Mouse (Mus musculus) gastrocnemius, postnatal 10 days (tissue): Measurements from ENCODE around the gene Cd300a. TPM values are rescaled to one million over a fixed set of nuclear protein-coding genes. Genes with fewer than 3 reads are reported as not detected.

Experiments
- DNase-seq: peaks from one replicate; pipeline ENCODE4 v3.0.0; 2021; ENCODE audit warnings: mixed read lengths
- long read RNA-seq, 2 experiments: library from polyadenylated mRNA; stranded (forward); transcript quantifications; one replicate each; pipeline ENCODE4 v2.0.0; 2021
- total RNA-seq, 2 experiments: library from RNA; stranded (reverse); gene quantifications; 2 replicates each; pipeline ENCODE4 v1.2.3; 2021

The Cd300a gene
- 1 to 10 TPM; 1.1 to 1.2 TPM for total RNA-seq
- long read RNA-seq, experiment 1, partial matches to known transcripts: 0 of 2 reads
- long read RNA-seq, experiment 1, other reads (novel, unspliced or antisense): 2 of 2 reads
- long read RNA-seq, experiment 2: 0 reads

DNA sequence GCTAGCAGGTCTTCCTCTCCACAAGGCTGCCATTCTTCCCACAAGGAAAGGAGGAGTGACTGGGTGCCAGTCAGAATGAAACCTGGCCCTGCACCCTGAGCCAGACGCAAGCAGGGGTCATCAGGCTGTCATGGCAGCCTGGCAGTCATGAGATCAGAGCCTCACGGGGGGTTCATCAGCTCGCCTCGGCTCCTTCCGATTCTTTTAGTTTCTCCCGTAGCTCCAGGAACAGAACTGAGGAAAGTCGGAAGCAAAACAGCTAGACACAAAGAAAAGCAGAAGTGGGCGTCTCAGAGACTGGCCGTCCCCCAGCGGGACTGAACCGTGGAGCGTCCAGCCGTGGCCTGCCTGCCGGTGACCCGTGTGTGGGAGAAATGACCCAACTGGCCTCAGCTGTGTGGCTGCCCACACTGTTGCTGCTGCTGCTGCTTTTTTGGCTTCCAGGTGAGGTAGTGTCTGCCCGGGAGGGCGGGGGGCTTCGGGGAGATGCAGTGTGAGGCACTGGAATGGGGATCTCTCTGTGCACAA is at the start of gene Cd300a:
Gene Cd300a, plus strand, starts transcription at position 51 of the 528 bp plus-strand sequence.
- DNase-seq: no peak

DNA sequence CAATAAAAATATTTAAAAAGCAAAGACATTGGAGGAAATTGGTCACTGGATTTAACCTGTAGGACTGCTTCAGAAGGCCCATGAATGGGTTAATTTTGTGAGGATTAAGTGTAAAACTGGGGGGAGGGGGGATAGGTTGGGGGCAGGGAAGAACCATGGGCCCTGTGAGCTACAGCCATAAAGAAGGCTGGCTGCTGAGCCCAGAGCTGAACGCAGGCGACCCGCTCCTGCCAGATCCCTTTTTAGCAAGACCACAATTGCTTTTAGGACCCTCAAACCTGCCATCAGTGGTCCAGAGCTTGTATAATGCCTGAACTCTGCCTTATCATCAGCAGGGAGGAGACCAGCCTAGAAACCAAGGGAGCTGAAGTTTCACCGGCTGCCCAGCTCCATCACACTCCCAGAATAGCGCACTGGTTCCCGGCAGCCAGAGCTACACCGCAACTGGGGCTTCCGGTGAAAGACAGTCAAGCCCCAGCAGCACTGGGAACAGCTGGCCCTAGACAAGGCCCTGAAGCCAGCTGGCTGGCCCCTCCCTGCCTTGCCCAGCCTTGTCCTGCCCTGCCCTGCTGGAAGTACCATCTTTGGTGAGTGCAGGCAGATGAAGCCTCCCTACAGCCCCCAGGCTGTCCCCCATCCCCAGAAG is 45.9 kb upstream of the Cd300a start:
- peak; percentile 69 for DNase-seq

DNA sequence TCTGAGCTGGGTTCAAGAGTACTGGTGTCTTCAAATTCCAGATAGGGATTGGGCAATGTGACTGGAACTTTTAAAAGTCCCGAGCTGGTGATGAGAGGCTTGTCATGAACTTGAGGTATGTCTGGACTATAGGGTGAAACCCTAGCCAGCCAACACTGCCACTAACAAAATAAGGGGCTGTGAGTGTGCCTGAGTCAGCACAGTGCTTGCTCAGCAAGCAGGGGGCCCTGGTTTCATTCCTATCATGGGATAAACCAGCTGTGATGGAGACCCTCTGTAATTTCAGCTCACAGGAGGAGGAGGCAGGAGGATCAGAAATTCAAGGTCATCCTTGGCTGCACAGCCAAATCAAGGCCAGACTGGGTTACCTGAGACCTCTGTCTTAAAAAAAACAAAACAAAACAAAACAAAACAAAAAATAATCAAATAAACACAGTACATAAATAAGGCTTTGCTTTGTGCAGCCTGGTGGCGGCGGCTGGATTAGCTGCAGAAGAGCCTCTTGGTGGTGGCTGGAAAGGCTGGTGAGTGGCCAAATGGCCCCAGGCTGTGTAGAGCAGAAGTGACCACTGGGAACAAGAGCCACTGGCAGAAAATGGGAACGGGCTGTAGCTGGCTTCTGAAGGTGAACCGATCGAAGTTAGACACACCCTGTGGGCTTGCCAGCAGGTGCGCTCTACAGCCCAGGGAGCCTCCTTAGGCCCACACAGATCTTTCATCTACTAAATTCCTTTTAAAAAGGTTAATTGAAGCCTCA is 45.2 kb upstream of the Cd300a start:
- DNase-seq: no peak

DNA sequence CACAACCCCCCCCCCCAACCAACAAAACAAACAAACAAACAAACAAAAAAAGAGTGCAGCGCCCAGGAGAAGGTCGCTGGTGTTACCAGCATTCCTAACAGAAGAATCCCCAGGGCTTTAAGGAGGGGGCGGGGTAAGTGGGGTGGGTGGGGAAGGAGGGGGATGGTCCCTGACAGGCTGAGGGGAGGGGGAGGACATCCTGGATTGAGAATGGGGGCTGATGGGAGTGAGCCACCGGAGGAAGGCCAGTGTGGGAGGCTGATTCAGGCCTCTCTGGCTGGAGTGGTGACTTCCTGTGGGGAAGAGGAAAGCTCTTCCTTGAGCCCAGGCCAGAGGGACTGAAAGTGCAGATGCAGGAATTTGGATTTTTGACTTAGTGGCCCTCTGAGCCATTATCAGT is 43.5 kb upstream of the Cd300a start:
- no peak for DNase-seq

DNA sequence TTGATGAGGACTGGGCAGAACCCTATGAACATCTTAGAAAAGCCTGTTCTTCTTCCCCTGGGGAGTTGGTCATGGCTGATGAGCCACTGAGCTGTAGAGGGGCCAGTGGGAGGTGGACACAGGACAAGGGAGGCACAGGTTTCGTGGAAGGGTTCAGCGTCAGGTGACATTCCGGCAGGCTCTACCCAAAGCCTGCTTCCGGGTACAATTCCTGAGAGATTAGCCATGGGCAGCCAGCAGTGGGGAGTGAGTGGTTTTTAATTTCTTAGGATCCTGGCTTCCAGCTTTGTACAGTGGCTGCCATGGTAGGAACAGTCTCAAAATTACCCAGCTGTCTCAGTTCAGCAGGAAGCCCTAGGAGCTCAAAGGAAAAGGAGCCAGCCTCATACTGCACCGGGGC is 42.8 kb upstream of the Cd300a start:
- DNase-seq: no peak

DNA sequence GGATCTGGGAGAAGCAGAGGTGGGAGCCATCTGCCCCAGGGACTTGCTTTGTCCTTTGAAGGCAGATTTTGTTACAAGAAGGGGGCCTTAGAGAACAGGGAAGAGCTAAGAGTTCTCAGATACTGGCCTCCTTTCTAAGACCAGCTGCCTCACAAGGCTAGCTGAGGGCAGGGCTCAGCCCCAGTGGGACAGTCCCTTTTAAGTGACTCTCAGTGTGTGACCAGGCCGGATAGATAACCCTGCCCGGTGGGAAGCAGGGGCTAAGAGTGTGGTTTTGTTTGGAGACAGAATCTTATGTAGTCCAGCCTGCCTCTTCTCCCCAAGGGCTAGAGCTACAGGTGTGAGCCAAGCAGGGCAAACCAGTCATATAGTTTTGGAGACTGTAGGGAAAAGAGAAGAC is 40.3 kb upstream of the Cd300a start:
- DNase-seq: no peak

DNA sequence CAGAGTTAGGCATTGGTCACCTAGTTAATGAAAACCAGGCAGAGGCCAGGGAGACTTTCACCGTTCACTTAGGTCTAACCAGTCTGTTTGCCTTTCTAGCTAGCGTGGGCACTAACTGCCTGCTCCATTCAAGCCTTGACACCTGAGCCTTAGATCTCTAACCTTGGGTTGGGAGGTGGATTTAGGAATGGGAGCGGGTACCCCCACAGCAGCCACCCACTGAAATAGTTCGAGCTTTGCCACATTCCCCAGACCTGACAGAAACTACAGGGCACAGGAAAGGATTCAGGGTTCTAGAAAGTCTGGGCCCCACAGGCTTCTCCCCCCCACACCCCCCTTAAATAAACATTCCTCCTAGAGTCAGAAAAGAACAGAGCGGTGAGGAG is 39.8 kb upstream of the Cd300a start:
- DNase-seq: no peak

DNA sequence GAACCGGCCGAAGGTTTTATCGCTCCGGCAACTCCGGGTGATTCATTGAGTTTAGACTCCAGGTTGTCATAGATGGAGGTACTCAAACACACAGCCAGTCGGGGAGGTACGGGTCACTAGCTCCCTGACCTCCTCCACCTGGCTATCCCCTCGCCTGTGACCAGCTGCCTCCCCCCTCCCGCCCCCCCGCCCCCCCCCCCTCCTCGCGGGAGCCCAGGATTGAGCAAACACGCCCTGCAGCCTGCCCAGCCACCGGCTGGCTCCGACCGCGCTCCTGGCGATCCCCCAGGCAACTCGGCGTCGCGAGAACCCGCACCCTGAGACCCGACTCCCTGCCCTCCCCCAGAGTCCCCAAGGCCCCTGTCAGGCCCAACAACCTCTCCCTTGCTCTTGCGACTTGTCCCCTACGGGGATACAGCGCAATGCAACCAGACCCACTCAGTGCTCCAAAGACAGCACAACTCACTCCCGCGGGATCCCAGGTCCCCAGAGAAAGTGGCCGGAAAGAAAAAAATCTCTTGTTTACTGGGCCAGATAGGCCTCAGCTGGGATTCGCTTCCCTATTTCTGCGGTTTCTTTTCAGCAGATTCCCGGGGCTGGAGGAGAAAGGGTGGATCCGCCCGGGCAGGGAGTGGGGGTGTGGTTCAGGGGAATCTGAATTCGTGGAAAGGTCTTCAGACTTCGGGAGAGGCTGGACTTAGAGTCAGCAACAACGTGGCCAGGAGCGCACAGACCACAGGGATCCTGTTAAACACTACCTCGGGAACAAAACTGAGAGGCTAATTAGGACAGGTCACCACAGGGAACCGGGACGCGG is 39.2 kb upstream of the Cd300a start, which contains the start of gene Gprc5c:
Gene Gprc5c, plus strand, starts transcription at position 701 of the 817 bp plus-strand sequence.
- DNase-seq: peak; percentile 80

DNA sequence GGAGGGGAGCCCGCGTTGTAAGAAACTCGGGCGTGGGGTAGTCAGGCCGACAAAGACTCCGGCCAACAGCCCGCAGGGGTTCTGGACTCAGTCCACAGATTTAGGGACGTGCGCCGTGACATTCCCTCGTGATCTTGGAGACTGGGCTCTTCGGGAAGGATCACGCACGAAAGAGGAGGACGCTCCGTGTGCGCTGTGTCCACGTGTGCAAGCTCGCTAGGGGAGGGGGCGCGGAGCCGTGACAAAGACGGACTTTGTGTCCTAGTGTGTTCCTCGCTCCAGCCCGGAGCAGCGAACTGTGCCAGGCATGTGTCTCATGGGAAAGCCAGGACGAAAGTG is 38.6 kb upstream of the Cd300a start:
- no peak for DNase-seq

DNA sequence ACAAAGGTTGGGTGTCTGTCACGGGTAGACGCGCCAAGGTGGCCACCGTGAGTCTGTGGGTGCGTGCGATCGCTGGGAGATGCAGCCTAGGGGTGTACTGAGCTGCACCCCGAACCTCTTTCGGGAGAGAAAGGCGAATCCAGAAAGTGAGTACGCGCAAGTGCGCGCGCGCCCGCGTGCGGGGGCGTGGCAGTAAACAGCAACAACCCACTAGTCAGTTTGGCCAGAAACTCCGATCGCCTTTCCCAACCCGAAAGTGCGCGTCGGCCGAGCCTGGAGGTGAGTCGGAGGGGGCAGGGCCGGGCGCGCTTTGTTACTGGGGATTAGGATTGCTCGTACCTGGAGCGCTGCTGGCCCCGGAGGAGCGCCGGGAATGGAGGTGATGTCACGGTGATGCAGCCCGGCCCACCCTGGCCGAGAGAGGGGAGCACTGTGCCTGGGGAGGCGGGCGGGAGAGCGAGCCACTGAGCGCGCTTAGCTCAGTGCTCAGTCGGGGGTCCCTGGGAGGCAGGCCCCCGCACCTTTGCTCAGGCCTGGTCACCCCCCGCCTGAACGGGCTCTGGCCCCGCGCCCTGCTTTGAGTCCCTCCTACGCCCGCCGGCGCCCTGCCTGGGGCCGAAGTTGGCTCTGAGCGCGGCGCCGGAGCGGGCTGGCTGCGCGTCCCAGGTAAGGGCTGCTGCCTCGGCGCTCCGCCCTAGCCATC is 38.1 kb upstream of the Cd300a start:
- peak; percentile 79 for DNase-seq

DNA sequence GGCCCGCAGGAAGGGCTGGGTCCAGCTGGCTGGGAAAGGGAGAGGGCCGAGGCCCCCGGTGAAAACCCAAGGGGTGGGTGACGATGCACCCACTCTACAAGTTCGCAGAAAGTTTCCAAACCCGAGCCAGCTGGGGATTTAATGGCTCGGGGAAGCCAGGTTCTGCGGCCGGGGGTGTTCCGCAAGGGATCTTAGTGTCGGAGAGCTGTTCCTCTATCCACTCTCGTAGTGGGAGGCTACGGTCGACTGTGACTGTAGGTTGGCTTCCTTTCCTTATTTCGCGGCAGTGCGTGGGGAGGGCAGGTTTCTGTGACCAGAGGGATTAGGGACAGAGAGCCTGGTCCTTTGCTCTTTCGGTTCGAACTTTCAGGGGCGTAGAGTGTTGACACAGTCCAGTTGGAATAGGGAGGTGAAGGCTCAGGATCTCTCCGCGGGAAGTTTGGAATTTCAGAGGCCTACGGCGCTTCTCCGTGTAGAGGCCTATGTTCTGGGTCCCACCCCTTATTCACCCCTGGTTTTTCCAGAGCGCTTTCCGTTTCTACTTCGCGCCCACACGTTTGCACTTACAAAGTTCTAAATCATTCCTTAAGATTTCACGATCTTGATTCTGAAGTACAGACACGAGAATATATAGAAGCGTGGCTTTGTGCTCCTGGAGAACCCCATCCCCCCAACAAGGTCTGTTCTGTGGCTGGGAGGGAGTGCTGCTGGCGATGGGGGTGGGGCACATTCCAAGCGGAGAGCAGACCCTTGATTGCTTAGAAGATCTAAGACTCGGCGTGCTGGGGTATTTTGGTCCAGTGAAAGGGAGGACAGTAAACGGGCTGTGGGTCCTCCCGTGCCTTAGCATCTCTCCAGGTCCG is 37.3 kb upstream of the Cd300a start:
- DNase-seq: no peak

DNA sequence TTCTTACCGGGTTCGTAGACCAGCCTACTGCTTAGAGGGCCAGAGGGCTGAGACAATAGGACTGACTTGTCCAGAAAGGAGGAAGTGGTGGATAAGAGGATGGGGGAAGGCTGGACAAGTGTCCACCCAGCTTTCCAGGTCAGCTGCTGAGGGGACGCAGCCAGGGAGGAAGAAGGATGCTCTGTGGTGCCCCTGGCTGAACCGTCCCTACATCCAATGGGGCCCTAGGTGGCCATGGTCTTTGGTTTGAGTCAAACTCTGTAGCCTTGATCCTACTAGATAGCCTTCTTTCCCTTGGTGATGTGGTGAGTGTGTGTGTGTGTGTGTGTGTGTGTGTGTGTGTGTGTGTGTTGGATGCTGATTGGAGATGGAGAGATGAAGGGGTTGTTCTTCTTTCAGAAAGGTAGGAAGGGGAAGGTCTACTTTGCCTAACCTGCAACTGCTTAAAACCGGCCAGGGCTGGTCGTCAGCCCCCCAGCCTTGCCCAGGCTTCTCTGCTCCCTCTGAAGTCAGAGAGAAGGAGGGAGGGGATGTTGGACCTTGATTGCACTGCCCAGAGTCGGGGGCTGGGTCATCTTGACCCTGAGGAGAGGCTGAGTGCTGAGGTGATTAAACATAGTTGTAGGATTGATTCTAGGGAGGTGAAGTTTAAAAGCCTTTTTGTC is 36.5 kb upstream of the Cd300a start:
- DNase-seq: no peak

DNA sequence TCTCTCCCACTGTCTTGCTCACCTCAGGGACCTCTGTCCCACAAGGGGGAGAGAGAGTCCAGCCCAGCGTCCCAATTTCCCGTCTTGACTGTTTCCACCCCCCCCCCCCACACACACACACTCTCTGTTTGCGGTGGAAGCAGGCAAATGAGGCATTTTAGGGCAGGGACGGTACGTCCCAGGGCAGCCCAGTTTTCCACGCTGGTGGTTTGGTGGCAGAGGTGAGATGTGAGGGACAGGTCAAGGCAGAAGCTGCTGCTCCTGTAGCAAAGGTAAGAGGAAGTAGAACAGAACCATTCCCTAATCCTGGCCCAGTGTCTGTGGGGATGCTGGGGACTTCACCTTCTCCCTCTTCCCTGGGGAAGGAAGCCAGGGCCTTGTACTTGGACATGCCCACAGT is 35.3 kb upstream of the Cd300a start:
- DNase-seq: no peak

DNA sequence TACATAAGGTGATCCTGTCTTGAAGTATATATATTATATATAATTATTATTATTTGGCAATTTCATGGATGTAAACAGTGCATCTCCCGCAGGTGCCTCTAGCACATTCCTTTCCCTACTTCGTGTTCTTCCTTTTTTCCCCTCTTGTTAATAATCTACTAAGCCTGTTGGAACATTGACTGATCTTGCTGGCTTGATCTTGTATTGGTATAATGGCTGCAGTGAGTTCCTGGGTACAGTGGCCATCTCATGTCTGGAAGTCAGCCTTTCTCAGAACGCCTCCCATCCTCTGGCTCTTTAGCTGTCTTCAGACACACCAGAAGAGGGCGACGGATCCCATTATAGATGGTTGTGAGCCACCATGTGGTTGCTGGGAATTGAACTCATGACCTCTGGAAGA is 33.7 kb upstream of the Cd300a start:
- no peak for DNase-seq

DNA sequence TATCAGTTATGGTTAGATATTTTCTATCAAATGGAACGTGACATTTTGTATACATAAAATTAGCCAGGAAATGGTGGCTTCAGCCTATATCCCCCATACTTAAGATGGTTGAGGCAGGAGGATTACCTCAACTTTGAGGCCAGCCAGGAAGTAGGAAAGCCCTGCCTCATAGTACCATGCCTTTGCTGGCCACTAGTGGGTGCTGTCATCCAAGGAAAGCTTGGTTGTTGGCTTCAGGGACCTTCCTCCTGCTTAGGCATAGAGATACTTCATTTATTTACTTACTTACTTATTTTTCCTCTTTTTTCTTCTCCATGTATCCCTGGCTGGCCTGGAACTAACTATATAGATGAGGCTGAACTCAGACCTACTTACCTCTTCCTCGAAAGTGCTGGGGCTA is 31.2 kb upstream of the Cd300a start:
- DNase-seq: no peak

DNA sequence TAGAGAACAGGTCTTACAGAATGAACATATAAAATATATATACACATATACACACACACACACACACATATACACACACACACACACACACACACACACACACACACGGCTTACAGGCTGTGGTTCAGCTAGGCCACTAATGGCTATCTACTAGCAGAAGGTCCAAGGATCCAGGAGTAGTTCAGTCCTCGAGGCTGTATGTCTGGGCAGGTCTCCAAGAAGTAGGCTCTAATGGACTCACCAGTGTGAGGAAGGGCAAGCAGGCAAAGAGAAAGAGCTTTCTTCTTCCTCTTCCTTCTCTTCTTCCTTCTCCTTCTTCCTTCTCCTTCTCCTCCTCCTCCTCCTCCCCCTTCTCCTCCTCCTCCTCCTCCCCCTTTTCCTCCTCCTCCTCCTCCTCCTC is 28.8 kb upstream of the Cd300a start:
- DNase-seq: no peak

DNA sequence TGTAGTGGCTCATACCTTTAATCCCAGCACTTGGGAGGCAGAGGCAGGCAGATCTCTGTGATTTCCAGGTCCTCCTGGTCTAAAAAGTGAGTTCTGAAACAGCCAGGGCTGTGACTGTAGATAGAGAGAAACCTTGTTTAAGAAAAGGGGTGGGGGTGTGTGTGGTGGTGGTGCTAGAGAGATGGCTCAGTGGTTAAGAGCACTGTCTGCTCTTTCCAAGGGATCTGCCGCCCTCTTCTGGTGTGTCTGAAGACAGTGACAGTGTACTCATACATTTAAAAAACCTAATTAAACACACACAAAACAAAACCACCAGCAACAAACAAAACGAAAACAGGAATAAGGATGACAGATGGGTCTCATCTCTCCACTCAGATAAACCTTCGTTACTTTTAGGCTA is 27.2 kb upstream of the Cd300a start:
- no peak for DNase-seq

DNA sequence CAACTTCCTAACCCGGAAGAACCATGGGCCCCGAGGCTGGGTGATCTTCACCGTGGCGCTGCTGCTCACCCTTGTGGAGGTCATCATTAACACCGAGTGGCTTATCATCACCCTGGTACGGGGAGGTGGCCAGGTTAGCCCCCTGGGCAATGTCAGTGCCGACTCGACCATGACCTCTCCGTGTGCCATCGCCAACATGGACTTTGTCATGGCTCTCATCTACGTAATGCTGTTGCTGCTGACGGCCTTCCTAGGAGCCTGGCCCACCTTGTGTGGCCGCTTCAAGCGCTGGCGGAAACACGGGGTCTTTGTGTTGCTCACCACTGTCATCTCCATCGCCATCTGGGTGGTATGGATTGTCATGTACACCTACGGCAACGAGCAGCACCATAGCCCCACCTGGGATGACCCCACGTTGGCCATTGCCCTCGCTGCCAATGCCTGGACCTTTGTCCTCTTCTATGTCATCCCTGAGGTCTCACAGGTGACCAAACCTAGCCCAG is 25.9 kb upstream of the Cd300a start:
- no peak for DNase-seq

DNA sequence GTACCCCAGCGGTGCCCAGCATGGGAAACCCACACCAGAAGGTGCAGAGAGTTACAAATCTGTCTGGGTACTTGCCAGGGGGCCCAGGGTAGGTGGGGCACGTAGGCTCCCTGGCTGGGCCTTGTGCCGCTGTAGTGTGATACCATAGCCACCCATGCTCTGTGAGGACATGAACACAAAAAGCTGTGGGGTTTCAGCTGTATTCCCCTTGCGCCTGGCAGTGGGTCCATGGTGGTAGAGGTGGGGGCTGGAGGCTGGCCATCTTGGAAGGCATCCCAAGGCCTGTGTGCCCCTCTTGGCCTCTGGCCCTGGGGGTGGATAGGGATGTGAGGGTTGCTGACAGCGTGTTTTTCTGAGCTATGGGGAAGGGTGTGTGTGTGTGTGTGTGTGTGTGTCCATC is 23.8 kb upstream of the Cd300a start:
- DNase-seq: peak; percentile 31
